Mouse (Mus musculus): ENCODE results near the gene Ms4a5. TPM values are rescaled to one million over a fixed set of nuclear protein-coding genes. Genes with fewer than 3 reads are reported as not detected.

The Ms4a5 gene
- total RNA-seq, 2 experiments from 2014 or later = not detected

DNA sequence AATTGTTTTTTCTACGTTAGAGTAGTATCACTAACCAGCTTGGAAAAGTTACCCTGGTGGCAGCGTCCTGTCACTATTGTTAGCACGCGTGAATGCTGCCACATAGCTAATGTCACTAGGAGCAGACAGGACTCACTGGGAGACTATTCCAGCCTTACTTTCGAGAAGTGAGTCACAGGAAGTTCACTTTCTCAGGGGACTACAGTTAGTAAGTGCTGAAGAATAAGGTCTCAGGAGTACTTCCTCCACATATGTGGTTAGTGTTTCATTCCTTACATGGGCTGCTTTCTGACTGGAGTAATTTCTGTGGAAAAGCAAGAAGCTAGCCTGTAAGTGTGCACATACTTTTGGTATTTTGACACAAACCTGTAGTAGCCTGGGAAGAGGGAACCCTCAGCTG is 49.4 kb downstream of the Ms4a5 start:
- ATAC-seq (replicated peaks; ENCODE audit: poor library complexity) = no peak

DNA sequence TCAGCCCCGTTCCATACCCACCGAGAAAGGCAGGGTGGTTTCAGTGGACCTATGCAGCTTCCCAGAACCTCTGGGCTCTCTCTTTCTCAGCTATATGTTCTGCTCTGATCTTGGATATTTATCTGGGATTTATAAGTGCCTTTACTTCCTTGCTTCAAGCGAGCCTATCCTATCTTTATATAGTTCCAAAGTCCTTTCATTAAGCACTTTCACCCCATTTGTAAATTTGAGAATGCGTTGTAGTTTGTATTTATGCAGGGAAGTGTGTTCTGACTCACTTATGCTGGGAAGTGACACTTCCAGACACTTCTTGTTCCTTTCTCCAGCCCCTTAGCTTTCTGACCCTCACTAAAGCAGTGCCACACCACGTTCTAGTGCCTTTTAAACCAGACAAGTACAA is 51.3 kb downstream of the Ms4a5 start, which contains the start of gene Ms4a12:
Ms4a12 (minus strand) TSS at position 101 of the 400 bp plus-strand sequence.
- ATAC-seq (replicated peaks; ENCODE audit: poor library complexity) = no peak

Other genes with a start within 250 kb of the Ms4a5 start
- 0.17 TPM in 1 of 2 replicates, not detected in the other for gene Ms4a8a, start 202.8 kb downstream of the Ms4a5 start, total RNA-seq (2015)
- gene Ms4a8a, start 202.8 kb downstream of the Ms4a5 start, total RNA-seq (2017) = 1.5 TPM in 1 of 2 replicates, not detected in the other
- not detected in 2 replicates for gene 1700017D01Rik, start 153.0 kb downstream of the Ms4a5 start, total RNA-seq (2015)
- gene 1700017D01Rik, start 153.0 kb downstream of the Ms4a5 start, total RNA-seq (2017) = not detected in 2 replicates
- gene 1700025F22Rik, start 118.6 kb downstream of the Ms4a5 start, total RNA-seq (2015) = not detected in 2 replicates
- not detected in 2 replicates for gene 1700025F22Rik, start 118.6 kb downstream of the Ms4a5 start, total RNA-seq (2017)
- not detected in 2 replicates for gene Ms4a13, start 87.1 kb downstream of the Ms4a5 start, total RNA-seq (2015)
- not detected in 2 replicates for gene Ms4a13, start 87.1 kb downstream of the Ms4a5 start, total RNA-seq (2017)
- not detected in 2 replicates for gene Ms4a12, start 51.4 kb downstream of the Ms4a5 start, total RNA-seq (2015)
- gene Ms4a12, start 51.4 kb downstream of the Ms4a5 start, total RNA-seq (2017) = not detected in 2 replicates
- gene Ms4a1, start 17.6 kb downstream of the Ms4a5 start, total RNA-seq (2015) = not detected in 2 replicates
- not detected in 2 replicates for gene Ms4a1, start 17.6 kb downstream of the Ms4a5 start, total RNA-seq (2017)
- gene Ms4a14, start 30.6 kb upstream of the Ms4a5 start, total RNA-seq (2015) = not detected in 2 replicates
- gene Ms4a14, start 30.6 kb upstream of the Ms4a5 start, total RNA-seq (2017) = not detected in 2 replicates
- gene Ms4a7, start 52.3 kb upstream of the Ms4a5 start, total RNA-seq (2015) = not detected in 2 replicates
- 0.64 TPM in 1 of 2 replicates, not detected in the other for gene Ms4a7, start 52.3 kb upstream of the Ms4a5 start, total RNA-seq (2017)
- gene Ms4a4a, start 91.7 kb upstream of the Ms4a5 start, total RNA-seq (2015) = 0.49 TPM in 1 of 2 replicates, not detected in the other
- not detected in 2 replicates for gene Ms4a4a, start 91.7 kb upstream of the Ms4a5 start, total RNA-seq (2017)
- 17.5 and 21.6 TPM in 2 replicates for gene Ms4a4c, start 120.9 kb upstream of the Ms4a5 start, total RNA-seq (2015)
- gene Ms4a4c, start 120.9 kb upstream of the Ms4a5 start, total RNA-seq (2017) = 15.8 and 18.6 TPM in 2 replicates
- gene Ms4a4b, start 159.7 kb upstream of the Ms4a5 start, total RNA-seq (2015) = 4.8 and 5.3 TPM in 2 replicates
- 0.88 and 1.00 TPM in 2 replicates for gene Ms4a4b, start 159.7 kb upstream of the Ms4a5 start, total RNA-seq (2017)
- 181 and 238 TPM in 2 replicates for gene Ms4a6c, start 185.5 kb upstream of the Ms4a5 start, total RNA-seq (2015)
- 142 and 174 TPM in 2 replicates for gene Ms4a6c, start 185.5 kb upstream of the Ms4a5 start, total RNA-seq (2017)
- 0.67 and 2.5 TPM in 2 replicates for gene Gm8369, start 202.1 kb upstream of the Ms4a5 start, total RNA-seq (2015)
- gene Gm8369, start 202.1 kb upstream of the Ms4a5 start, total RNA-seq (2017) = 1.2 and 1.3 TPM in 2 replicates
- gene Ms4a6b, start 232.6 kb upstream of the Ms4a5 start, total RNA-seq (2015) = 44.8 and 47.0 TPM in 2 replicates
- 19.8 and 24.4 TPM in 2 replicates for gene Ms4a6b, start 232.6 kb upstream of the Ms4a5 start, total RNA-seq (2017)